Mouse (Mus musculus) small intestine, adult 2 months (tissue): ENCODE measurements around the gene Tmprss3.

ENCODE experiments used
- CTCF ChIP-seq: fragments of 200-500 bp; IDR thresholded peaks from 2 replicates; pipeline ENCODE4 v1.5.1; 2012; ENCODE audit warnings: low read depth, mild to moderate bottlenecking, control low read depth, inconsistent platforms, low read length, moderate library complexity, mixed read lengths; ENCODE audit not compliant: insufficient replicate concordance, insufficient read length; ENCODE audit errors: extremely low read depth
- POLR2A ChIP-seq: fragments of 200-500 bp; IDR thresholded peaks from 2 replicates; pipeline ENCODE4 v1.6.1; 2012; ENCODE audit warnings: low read depth, mild to moderate bottlenecking, control low read depth, inconsistent platforms, low read length, moderate library complexity

DNA sequence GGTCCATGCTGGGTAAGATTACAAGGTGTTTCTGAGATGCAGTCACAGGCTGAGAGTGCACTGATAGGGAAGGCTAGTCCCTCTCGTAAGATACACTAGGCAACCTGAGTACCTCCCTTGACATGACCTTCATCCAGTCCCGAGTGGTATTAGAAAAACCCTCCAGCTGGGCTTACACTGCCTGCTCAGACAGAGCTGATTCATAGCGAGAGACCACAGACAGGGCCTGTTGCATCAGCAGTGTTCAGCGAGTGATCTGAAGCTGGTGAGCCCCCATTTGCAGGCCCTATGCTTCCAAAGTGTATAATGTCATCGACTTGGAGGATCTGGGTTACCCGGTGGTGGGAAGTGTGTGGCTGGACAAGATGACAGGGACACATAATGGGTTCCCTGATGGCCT lies 33.6 kb downstream of the Tmprss3 start, which contains the start of gene Tff1:
- TF ChIP-seq CTCF: no peak
- no peak for TF ChIP-seq POLR2A
